Mouse (Mus musculus) cortical plate, adult 2 months (tissue): Measurements from ENCODE around the gene Hba-a2.

Experiments
- CTCF ChIP-seq: fragments of 200-500 bp; IDR thresholded peaks from 2 replicates; pipeline ENCODE4 v1.5.1; 2011; ENCODE audit warnings: mild to moderate bottlenecking, control low read depth, low read length; ENCODE audit not compliant: insufficient read depth; ENCODE audit errors: extremely low read depth
- POLR2A ChIP-seq: fragments of 200-500 bp; IDR thresholded peaks from 2 replicates; pipeline ENCODE4 v1.6.1; 2011; ENCODE audit warnings: mild to moderate bottlenecking, low read length, control low read depth; ENCODE audit not compliant: insufficient read depth; ENCODE audit errors: extremely low read depth

DNA sequence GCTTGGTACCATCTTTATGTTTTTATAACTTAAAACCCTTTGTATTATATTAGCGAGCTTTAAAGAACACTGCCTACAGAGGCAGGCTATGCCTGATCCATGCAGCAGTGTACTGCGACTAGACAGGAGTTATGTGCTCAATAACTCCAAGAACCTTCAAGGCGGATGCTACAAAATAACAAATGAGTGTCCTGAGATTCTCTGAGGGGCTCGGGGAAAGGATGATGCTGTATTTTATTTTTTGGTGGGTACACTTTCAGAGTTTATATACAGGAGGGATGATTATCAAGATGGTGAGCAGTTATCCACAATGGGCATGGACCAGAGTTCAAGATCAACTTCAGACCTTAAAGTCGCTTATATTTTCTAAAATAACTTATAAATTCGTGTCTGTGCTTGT lies 29.5 kb upstream of the Hba-a2 start:
- TF ChIP-seq CTCF (no peak), POLR2A (no peak)
